Mouse (Mus musculus): ENCODE measurements around the gene Mfap1b. TPM values are rescaled to one million over a fixed set of nuclear protein-coding genes. Genes with fewer than 3 reads are reported as not detected.

Mfap1b gene
- polyA plus RNA-seq, 1 experiment from 2014 or later = 63.3 TPM

- Histone ChIP-seq H3K4me3 (no peak overlapping the region), H3K4me2 (no peak overlapping the region), H3K36me3 (peaks cover 6% of the 10 kb centered on the region), H3K9me3 (no peaks in the 10 kb centered on the region), H3K9ac (no peak overlapping the region), H3K27me3 (peaks cover 10% of the 10 kb centered on the region), H3K4me1 (peaks cover 36% of the 10 kb centered on the region), H3K27ac (no peak overlapping the region)
- no peak for ATAC-seq (ENCODE audit: insufficient number of reproducible peaks, insufficient read depth, low FRiP score, low TSS enrichment, low read depth)
- WGBS = 77% methylated on average over 4 of the region's 4 CpGs
Measured at GRCm38 (mm10) chr2:121446506-121446905, 27.4 kb downstream of the Mfap1b start.

DNA sequence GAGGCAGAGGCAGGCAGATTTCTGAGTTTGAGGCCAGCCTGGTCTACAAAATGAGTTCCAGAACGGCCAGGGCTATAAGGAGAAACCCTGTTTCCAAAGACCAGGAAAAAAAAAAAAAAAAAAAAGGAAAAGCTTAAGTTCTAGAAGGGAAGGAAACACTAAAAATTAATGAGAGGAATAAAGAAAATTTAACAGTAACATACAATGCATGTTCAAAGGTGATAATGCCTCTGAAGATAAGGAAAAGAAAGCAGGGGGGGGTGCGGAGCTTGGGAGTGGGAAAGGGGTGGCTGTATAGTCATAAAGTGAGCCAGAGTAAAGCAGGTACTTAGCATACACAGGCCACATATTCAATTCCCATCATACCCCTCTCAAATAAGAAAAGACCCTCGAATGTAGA lies 28.8 kb downstream of the Mfap1b start:
- Histone ChIP-seq H3K4me1 (peaks cover 24% of the 10 kb centered on the region), H3K4me3 (no peak overlapping the region), H3K36me3 (no peaks in the 10 kb centered on the region), H3K27me3 (peaks cover 16% of the 10 kb centered on the region), H3K27ac (no peak overlapping the region), H3K9me3 (no peaks in the 10 kb centered on the region), H3K4me2 (no peak overlapping the region), H3K9ac (no peak overlapping the region)
- no peak for ATAC-seq (ENCODE audit: insufficient number of reproducible peaks, insufficient read depth, low FRiP score, low TSS enrichment, low read depth)
- WGBS = 81% methylated on average over 3 of the region's 3 CpGs

- Histone ChIP-seq H3K4me3 (peak within 1 kb of the TSS; percentile 53; the same call in 1 of the 2 replicates), H3K27me3 (peaks cover 16% of the 10 kb centered on the region), H3K27ac (no peak within 1 kb of the TSS), H3K4me1 (peaks cover 24% of the 10 kb centered on the region), H3K4me2 (peak within 1 kb of the TSS; percentile 93), H3K9me3 (no peaks in the 10 kb centered on the region), H3K36me3 (peaks cover 7% of the 10 kb centered on the region), H3K9ac (peak within 1 kb of the TSS; percentile 70; the same call in 1 of the 2 replicates)
- ATAC-seq (ENCODE audit: insufficient number of reproducible peaks, insufficient read depth, low FRiP score, low TSS enrichment, low read depth) = no peak
- 92% methylated on average over 1 of the region's 1 CpGs for WGBS
Measured at GRCm38 (mm10) chr2:121444178-121444577, 29.7 kb downstream of the Mfap1b start, which contains the start of gene Ell3. Gene Ell3 (minus strand): TSS chr2:121444278.

- Histone ChIP-seq H3K36me3 (peaks cover 19% of the 10 kb centered on the region), H3K4me2 (peak overlapping the region; percentile 93), H3K4me3 (peak overlapping the region; percentile 53), H3K4me1 (peaks cover 23% of the 10 kb centered on the region), H3K27me3 (peaks cover 16% of the 10 kb centered on the region), H3K27ac (no peak overlapping the region), H3K9me3 (no peaks in the 10 kb centered on the region), H3K9ac (peak overlapping the region; percentile 70)
- 16% methylated on average over 8 of the region's 8 CpGs for WGBS
- no peak for ATAC-seq (ENCODE audit: insufficient number of reproducible peaks, insufficient read depth, low FRiP score, low TSS enrichment, low read depth)
Measured at GRCm38 (mm10) chr2:121443068-121443349, 30.9 kb downstream of the Mfap1b start.

GRCm38 (mm10) chr2:121442259-121443067 lies 31.4 kb downstream of the Mfap1b start:
- no peak overlapping the region for H3K27ac ChIP-seq
- peaks cover 16% of the 10 kb centered on the region for H3K27me3 ChIP-seq
- peak; percentile 68; the same call in 1 of the 2 replicates for ATAC-seq (ENCODE audit: insufficient number of reproducible peaks, insufficient read depth, low FRiP score, low TSS enrichment, low read depth)
- H3K4me1 ChIP-seq = peaks cover 17% of the 10 kb centered on the region
- no peaks in the 10 kb centered on the region for H3K9me3 ChIP-seq
- 1% methylated on average over 30 of the region's 30 CpGs for WGBS
- peak overlapping the region; percentile 93 for H3K4me2 ChIP-seq
- H3K4me3 ChIP-seq = peak overlapping the region; percentile 53
- peak overlapping the region; percentile 70 for H3K9ac ChIP-seq
- peaks cover 24% of the 10 kb centered on the region for H3K36me3 ChIP-seq

DNA sequence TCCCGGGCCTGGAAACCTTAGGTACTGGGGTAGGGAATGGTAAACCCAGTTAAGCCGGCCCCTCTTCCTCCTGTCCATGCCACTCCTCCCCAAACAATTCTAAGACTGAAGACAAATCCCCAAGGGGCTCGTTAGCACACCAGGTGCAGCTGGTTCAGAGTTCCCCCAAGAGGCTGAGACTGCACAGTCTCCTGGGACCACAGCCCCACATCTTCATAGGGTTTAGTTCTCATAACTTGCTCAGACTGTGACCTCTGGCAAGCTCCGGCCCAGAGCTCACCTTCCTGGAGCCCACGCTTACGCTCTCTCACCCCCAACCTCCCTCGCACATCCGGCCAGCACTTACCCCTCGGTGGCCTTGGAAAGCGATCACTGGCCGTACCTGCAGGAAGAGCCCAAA lies 32.1 kb downstream of the Mfap1b start:
- H3K27ac ChIP-seq = no peak overlapping the region
- H3K27me3 ChIP-seq = peaks cover 16% of the 10 kb centered on the region
- H3K36me3 ChIP-seq = peaks cover 30% of the 10 kb centered on the region
- no peak for ATAC-seq (ENCODE audit: insufficient number of reproducible peaks, insufficient read depth, low FRiP score, low TSS enrichment, low read depth)
- peak overlapping the region; percentile 70 for H3K9ac ChIP-seq
- WGBS = 6% methylated on average over 11 of the region's 11 CpGs
- H3K4me2 ChIP-seq = peak overlapping the region; percentile 93
- peak overlapping the region; percentile 53 for H3K4me3 ChIP-seq
- H3K4me1 ChIP-seq = peaks cover 17% of the 10 kb centered on the region
- H3K9me3 ChIP-seq = no peaks in the 10 kb centered on the region

GRCm38 (mm10) chr2:121440834-121441605 lies 32.8 kb downstream of the Mfap1b start:
- Histone ChIP-seq H3K4me2 (peak overlapping the region; percentile 93), H3K4me1 (peaks cover 17% of the 10 kb centered on the region), H3K4me3 (no peak overlapping the region), H3K27me3 (peaks cover 16% of the 10 kb centered on the region), H3K27ac (no peak overlapping the region), H3K9me3 (no peaks in the 10 kb centered on the region), H3K9ac (no peak overlapping the region), H3K36me3 (peaks cover 36% of the 10 kb centered on the region)
- ATAC-seq (ENCODE audit: insufficient number of reproducible peaks, insufficient read depth, low FRiP score, low TSS enrichment, low read depth) = no peak
- WGBS = 51% methylated on average over 5 of the region's 5 CpGs

- peaks cover 49% of the 10 kb centered on the region for H3K36me3 ChIP-seq
- H3K9ac ChIP-seq = no peak overlapping the region
- no peak for ATAC-seq (ENCODE audit: insufficient number of reproducible peaks, insufficient read depth, low FRiP score, low TSS enrichment, low read depth)
- no peak overlapping the region for H3K4me3 ChIP-seq
- WGBS = 70% methylated on average over 4 of the region's 4 CpGs
- H3K27ac ChIP-seq = no peak overlapping the region
- H3K27me3 ChIP-seq = peaks cover 16% of the 10 kb centered on the region
- no peaks in the 10 kb centered on the region for H3K9me3 ChIP-seq
- no peak overlapping the region for H3K4me2 ChIP-seq
- H3K4me1 ChIP-seq = peaks cover 17% of the 10 kb centered on the region
Measured at GRCm38 (mm10) chr2:121439746-121440145, 34.1 kb downstream of the Mfap1b start.

- Histone ChIP-seq H3K36me3 (peaks cover 98% of the 10 kb centered on the region), H3K4me1 (no peaks in the 10 kb centered on the region)
- WGBS = 98% methylated on average over 1 of the region's 1 CpGs
Measured at GRCm38 (mm10) chr2:121434854-121435253, 39.0 kb downstream of the Mfap1b start.

DNA sequence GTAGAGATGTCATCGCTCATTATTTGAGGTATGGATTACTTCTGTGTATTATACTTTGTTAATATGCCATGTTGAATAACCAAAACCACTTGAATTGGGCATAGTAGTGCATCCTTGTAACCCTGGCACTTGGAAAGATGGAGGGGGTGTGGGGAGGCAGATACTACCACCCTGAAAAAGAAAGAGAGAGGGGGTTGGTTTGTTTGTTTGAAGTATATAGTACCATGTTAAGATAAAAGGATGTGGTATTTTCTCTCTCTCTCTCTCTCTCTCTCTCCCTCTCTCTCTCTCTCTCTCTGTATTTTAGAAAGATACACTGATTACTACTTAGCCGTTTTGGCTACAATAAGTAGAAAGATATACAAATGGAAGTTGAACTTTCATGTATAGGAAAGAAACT lies 48.0 kb downstream of the Mfap1b start:
- no peak overlapping the region for H3K9ac ChIP-seq
- H3K27ac ChIP-seq = no peak overlapping the region
- no peak overlapping the region for H3K4me2 ChIP-seq
- H3K9me3 ChIP-seq = no peaks in the 10 kb centered on the region
- WGBS = 88% methylated on average over 2 of the region's 2 CpGs
- no peak overlapping the region for H3K4me3 ChIP-seq
- H3K36me3 ChIP-seq = peaks cover 96% of the 10 kb centered on the region
- ATAC-seq (ENCODE audit: insufficient number of reproducible peaks, insufficient read depth, low FRiP score, low TSS enrichment, low read depth) = no peak
- no peaks in the 10 kb centered on the region for H3K4me1 ChIP-seq
- no peaks in the 10 kb centered on the region for H3K27me3 ChIP-seq

More at GRCm38 (mm10) chr2:121434854-121435253, 39.0 kb downstream of the Mfap1b start:
- Histone ChIP-seq H3K27me3 (no peaks in the 10 kb centered on the region), H3K4me2 (no peak overlapping the region), H3K27ac (no peak overlapping the region), H3K9me3 (no peaks in the 10 kb centered on the region), H3K9ac (no peak overlapping the region), H3K4me3 (no peak overlapping the region)
- ATAC-seq (ENCODE audit: insufficient number of reproducible peaks, insufficient read depth, low FRiP score, low TSS enrichment, low read depth) = no peak

- Histone ChIP-seq H3K27me3 (no peaks in the 10 kb centered on the region), H3K4me1 (0 out of 2 replicates have a peak, but pooled peaks cover 3% of the 10 kb centered on the region), H3K27ac (no peak overlapping the region), H3K4me2 (no peak overlapping the region), H3K4me3 (no peak overlapping the region), H3K9me3 (no peaks in the 10 kb centered on the region), H3K36me3 (peaks cover 87% of the 10 kb centered on the region), H3K9ac (no peak overlapping the region)
- 92% methylated on average over 2 of the region's 2 CpGs for WGBS
- ATAC-seq (ENCODE audit: insufficient number of reproducible peaks, insufficient read depth, low FRiP score, low TSS enrichment, low read depth) = no peak
Measured at GRCm38 (mm10) chr2:121423166-121423565, 50.7 kb downstream of the Mfap1b start.

Data from embryonic facial prominence, embryonic 13.5 days (tissue).